Mouse (Mus musculus) cortical plate, adult 2 months (tissue): ENCODE measurements around the gene Dmrt2.

Source experiments
- CTCF ChIP-seq: fragments of 200-500 bp; IDR thresholded peaks from 2 replicates; pipeline ENCODE4 v1.5.1; 2011; ENCODE audit warnings: mild to moderate bottlenecking, control low read depth, low read length; ENCODE audit not compliant: insufficient read depth; ENCODE audit errors: extremely low read depth
- POLR2A ChIP-seq: fragments of 200-500 bp; IDR thresholded peaks from 2 replicates; pipeline ENCODE4 v1.6.1; 2011; ENCODE audit warnings: mild to moderate bottlenecking, low read length, control low read depth; ENCODE audit not compliant: insufficient read depth; ENCODE audit errors: extremely low read depth

GRCm38 (mm10) chr19:25669593-25670248, 2.5 kb upstream of the Dmrt2 start:
- no peak for TF ChIP-seq CTCF
- no peak for TF ChIP-seq POLR2A
